Mouse (Mus musculus) liver, postnatal 0 days (tissue): ENCODE measurements at regions not wholly inside any gene's neighbourhood (a gene's known extent, or its start where the extent isn't known, plus 50 kb on each side); places are given as distances from the start of the nearest gene placed in this dataset.

Experiments
- ATAC-seq: fragments of 200-750 bp; cut with Nextera tagmentation; 2 replicates; pipeline ENCODE4 v1.8.0; 2017; ENCODE audit warnings: mild to moderate bottlenecking, moderate library complexity
- DNase-seq: peaks from one replicate; pipeline ENCODE4 v3.0.0-alpha.2; 2016
- H3K27ac ChIP-seq: fragments of 300-500 bp; sonication (generic); 2 replicates; pipeline ENCODE4 v1.5.1; 2014; ENCODE audit warnings: antibody characterized with exemption, moderate library complexity, mild to moderate bottlenecking, low read depth
- H3K27me3 ChIP-seq: fragments of 300-500 bp; sonication (generic); 2 replicates; pipeline ENCODE4 v1.6.1; 2014; ENCODE audit warnings: low read length, control low read depth, mixed read lengths; ENCODE audit not compliant: insufficient read depth
- H3K36me3 ChIP-seq: fragments of 300-500 bp; sonication (generic); replicated peaks from 2 replicates; pipeline ENCODE4 v1.6.1; 2014; ENCODE audit warnings: mild to moderate bottlenecking, control low read depth, low read length, moderate library complexity, mixed read lengths; ENCODE audit not compliant: insufficient read depth
- H3K4me1 ChIP-seq: fragments of 300-500 bp; sonication (generic); 2 replicates; pipeline ENCODE4 v1.6.1; 2014; ENCODE audit warnings: antibody characterized with exemption, mild to moderate bottlenecking, control low read depth; ENCODE audit not compliant: insufficient read depth
- H3K4me2 ChIP-seq: fragments of 300-500 bp; sonication (generic); 2 replicates; pipeline ENCODE4 v1.6.1; 2014; ENCODE audit warnings: low read depth, mild to moderate bottlenecking, low read length, moderate library complexity, mixed read lengths
- H3K4me3 ChIP-seq: fragments of 300-500 bp; sonication (generic); 2 replicates; pipeline ENCODE4 v1.5.1; 2014; ENCODE audit warnings: low read depth, low read length
- H3K9ac ChIP-seq: fragments of 300-500 bp; sonication (generic); replicated peaks from 2 replicates; pipeline ENCODE4 v1.6.1; 2014; ENCODE audit warnings: mild to moderate bottlenecking, moderate library complexity
- H3K9me3 ChIP-seq: fragments of 300-500 bp; sonication (generic); 2 replicates; pipeline ENCODE4 v1.6.1; 2016; ENCODE audit warnings: mild to moderate bottlenecking, control low read depth, low read length, mixed read lengths
- CTCF ChIP-seq: sonication (generic); IDR thresholded peaks from 2 replicates; pipeline ENCODE4 v1.5.1; 2016; ENCODE audit warnings: antibody characterized with exemption, low read depth
- EP300 ChIP-seq: IDR thresholded peaks from 2 replicates; pipeline ENCODE4 v1.6.1; 2016; ENCODE audit warnings: antibody characterized with exemption, low read depth, mild to moderate bottlenecking
- WGBS: fragments of 180-500 bp; shearing (Covaris S2); extraction: QIAGEN DNeasy Blood & Tissue Kit; methylation state at CpG from one replicate; pipeline ENCODE4 v1.1.7; 2014; ENCODE audit not compliant: insufficient replicate concordance; 5-methylcytosine and 5-hydroxymethylcytosine counted together

GRCm38 (mm10) chr16:42666601-42667000 is 209.1 kb upstream of the Zbtb20 start:
- no peaks in the 10 kb centered on the region for H3K9me3 ChIP-seq
- TF ChIP-seq EP300 (no peak), CTCF (no peak)
- DNase-seq (no peak), ATAC-seq (no peak)
- no peaks in the 10 kb centered on the region for H3K4me1 ChIP-seq
- 74% methylated on average over 3 of the region's 3 CpGs for WGBS
- no peak overlapping the region for H3K9ac ChIP-seq
- no peaks in the 10 kb centered on the region for H3K27me3 ChIP-seq
- H3K4me3 ChIP-seq, result no peak overlapping the region
- H3K27ac ChIP-seq, result no peak overlapping the region
- no peak overlapping the region for H3K4me2 ChIP-seq
- H3K36me3 ChIP-seq, result no peaks in the 10 kb centered on the region

GRCm38 (mm10) chr16:42651904-42652732 is 223.6 kb upstream of the Zbtb20 start:
- Histone ChIP-seq H3K4me1 (no peaks in the 10 kb centered on the region), H3K9me3 (no peaks in the 10 kb centered on the region), H3K4me2 (no peak overlapping the region), H3K9ac (no peak overlapping the region), H3K36me3 (no peaks in the 10 kb centered on the region), H3K4me3 (no peak overlapping the region), H3K27me3 (no peaks in the 10 kb centered on the region), H3K27ac (no peak overlapping the region)
- ATAC-seq, result no peak
- TF ChIP-seq CTCF, result no peak
- TF ChIP-seq EP300, result no peak
- no peak for DNase-seq
- 76% methylated on average over 10 of the region's 10 CpGs for WGBS

DNA sequence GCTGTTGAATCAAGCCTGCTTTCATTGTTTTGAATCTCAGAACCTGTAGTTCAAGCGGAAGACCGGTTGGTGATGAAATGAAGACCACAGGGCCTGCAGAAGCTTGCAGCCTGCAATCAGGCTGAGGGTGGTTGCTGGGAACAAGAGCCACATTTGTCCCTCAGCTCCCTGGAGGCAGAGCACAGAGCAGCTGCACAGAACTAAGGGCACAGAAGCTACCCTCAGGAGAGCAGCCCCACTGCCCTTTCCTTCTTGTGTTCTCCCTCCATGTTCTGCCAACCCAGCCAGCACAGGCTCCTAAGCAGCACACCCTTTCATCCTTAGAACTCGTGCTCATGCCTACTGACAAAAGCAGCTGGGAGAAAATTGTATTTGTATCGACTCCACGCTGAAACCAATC is 225.9 kb upstream of the Zbtb20 start:
- H3K4me2 ChIP-seq, result no peak overlapping the region
- no peak for TF ChIP-seq EP300
- TF ChIP-seq CTCF, result no peak
- H3K9ac ChIP-seq, result no peak overlapping the region
- H3K27ac ChIP-seq, result no peak overlapping the region
- no peaks in the 10 kb centered on the region for H3K9me3 ChIP-seq
- no peak overlapping the region for H3K4me3 ChIP-seq
- no peaks in the 10 kb centered on the region for H3K4me1 ChIP-seq
- WGBS, result 80% methylated on average over 5 of the region's 5 CpGs
- ATAC-seq (no peak), DNase-seq (no peak)
- no peaks in the 10 kb centered on the region for H3K27me3 ChIP-seq
- H3K36me3 ChIP-seq, result no peaks in the 10 kb centered on the region

GRCm38 (mm10) chr16:42648531-42649142 is 227.0 kb upstream of the Zbtb20 start:
- no peaks in the 10 kb centered on the region for H3K27me3 ChIP-seq
- no peaks in the 10 kb centered on the region for H3K36me3 ChIP-seq
- H3K4me2 ChIP-seq, result no peak overlapping the region
- no peak overlapping the region for H3K27ac ChIP-seq
- no peak overlapping the region for H3K9ac ChIP-seq
- WGBS, result 80% methylated on average over 5 of the region's 5 CpGs
- no peak overlapping the region for H3K4me3 ChIP-seq
- ATAC-seq, result no peak
- no peak for TF ChIP-seq CTCF
- no peaks in the 10 kb centered on the region for H3K4me1 ChIP-seq
- H3K9me3 ChIP-seq, result no peaks in the 10 kb centered on the region
- no peak for DNase-seq

DNA sequence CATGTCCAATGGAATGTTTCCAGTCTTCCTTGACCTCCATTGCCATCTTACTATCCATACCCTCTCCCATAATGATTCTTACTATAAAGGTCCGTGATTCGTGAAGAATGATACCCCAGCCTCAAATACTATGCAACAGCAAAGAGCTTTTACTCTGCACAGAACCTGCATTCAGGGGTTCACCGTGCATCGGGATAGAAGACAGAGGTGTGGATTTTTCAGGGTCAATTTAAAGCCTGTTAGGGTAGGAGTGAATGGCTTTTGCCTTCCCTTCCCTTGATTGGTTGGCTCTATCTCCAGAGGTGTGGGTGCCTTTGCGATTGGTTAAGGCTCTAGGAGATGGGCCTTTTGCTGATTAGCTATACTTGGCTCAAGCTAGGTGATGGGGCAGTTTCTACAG is 227.9 kb upstream of the Zbtb20 start:
- Histone ChIP-seq H3K27ac (no peak overlapping the region), H3K4me1 (no peaks in the 10 kb centered on the region), H3K36me3 (no peaks in the 10 kb centered on the region), H3K9me3 (no peaks in the 10 kb centered on the region), H3K27me3 (no peaks in the 10 kb centered on the region), H3K9ac (no peak overlapping the region), H3K4me2 (no peak overlapping the region), H3K4me3 (no peak overlapping the region)
- 78% methylated on average over 5 of the region's 5 CpGs for WGBS
- DNase-seq, result no peak
- no peak for ATAC-seq
- TF ChIP-seq EP300 (no peak), CTCF (no peak)

DNA sequence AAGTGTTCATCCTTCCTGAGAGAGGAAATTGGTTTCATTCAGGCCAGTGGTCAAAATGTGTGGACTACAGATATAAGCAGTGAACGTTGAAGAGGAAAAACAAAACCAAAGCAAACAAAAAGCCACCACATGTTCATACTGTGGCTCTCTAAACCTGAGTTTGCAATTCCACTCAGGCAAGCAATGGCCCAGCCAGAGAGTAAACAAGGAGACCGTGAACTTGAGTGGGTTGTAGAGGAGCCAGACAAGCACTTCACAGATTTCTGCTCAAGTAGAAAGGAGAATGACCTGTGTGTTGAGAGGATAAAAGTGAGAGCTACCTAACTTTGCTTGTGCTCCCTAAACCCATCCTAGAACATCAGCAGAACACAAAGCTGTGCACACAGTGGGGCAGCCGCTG is 239.9 kb upstream of the Zbtb20 start:
- Histone ChIP-seq H3K4me2 (no peak overlapping the region), H3K9me3 (no peaks in the 10 kb centered on the region), H3K4me3 (no peak overlapping the region), H3K9ac (no peak overlapping the region), H3K4me1 (no peaks in the 10 kb centered on the region), H3K36me3 (no peaks in the 10 kb centered on the region), H3K27me3 (no peaks in the 10 kb centered on the region), H3K27ac (no peak overlapping the region)
- 45% methylated on average over 3 of the region's 3 CpGs for WGBS
- no peak for TF ChIP-seq EP300
- TF ChIP-seq CTCF, result no peak
- ATAC-seq (no peak), DNase-seq (no peak)
